Mouse (Mus musculus) heart, adult 2 months (tissue): ENCODE data around the gene Srgap1.

Experiments
- CTCF ChIP-seq: fragments of 200-600 bp; IDR thresholded peaks from 2 replicates; pipeline ENCODE4 v1.8.1; 2022; ENCODE audit warnings: antibody characterized with exemption, mild to moderate bottlenecking, moderate library complexity
- POLR2A ChIP-seq: fragments of 200-500 bp; IDR thresholded peaks from 2 replicates; pipeline ENCODE4 v1.6.1; 2011; ENCODE audit warnings: mild to moderate bottlenecking, low read depth, low read length, control low read depth; ENCODE audit not compliant: insufficient read depth

GRCm38 (mm10) chr10:121732542-121732941 is 314.6 kb downstream of the Srgap1 start:
- TF ChIP-seq POLR2A (no peak), CTCF (no peak)
